27 mouse cellular contexts compared by ENCODE assay signal in the genomic region with DNA sequence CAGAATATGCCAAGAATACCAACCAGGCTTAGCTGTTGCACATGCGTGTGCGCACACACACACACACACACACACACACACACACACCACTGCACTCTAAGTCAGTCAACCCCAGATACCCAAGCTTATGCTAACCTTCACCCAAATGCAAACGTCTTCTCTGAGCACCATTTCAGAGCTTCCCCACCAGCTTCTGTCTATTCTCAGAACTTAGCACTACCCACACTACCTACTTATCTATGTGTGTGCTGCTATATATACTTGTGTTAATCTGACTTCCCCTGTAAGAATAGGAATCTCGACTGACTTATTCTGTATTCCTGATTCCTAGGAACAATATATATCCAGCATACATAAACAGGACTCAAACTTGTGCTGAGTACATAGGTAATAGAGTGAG. TPM values are rescaled to one million over a fixed set of nuclear protein-coding genes. Genes with fewer than 3 reads are reported as not detected.
"Had no signal": no experiment of that assay in that cellular context is flagged by ENCODE, and none has a peak within 500 bp of the region (broad histone marks: within the 10 kb centered on the region; RNA-seq: fewer than 3 reads in every experiment).

No protein-coding gene starts in this region.

- H3K4me1 ChIP-seq: limb, embryonic 10.5 days; limb, embryonic 12.5 days; liver, embryonic 13.5 days had no signal

- H3K36me3 ChIP-seq: heart, embryonic 10.5 days; heart, embryonic 12.5 days; hindbrain, embryonic 10.5 days; hindbrain, embryonic 12.5 days; intestine, embryonic 15.5 days; limb, embryonic 10.5 days; limb, embryonic 12.5 days; liver, embryonic 13.5 days had no signal

- H3K9me3 ChIP-seq: heart, embryonic 10.5 days; heart, embryonic 12.5 days; hindbrain, embryonic 10.5 days; hindbrain, embryonic 12.5 days; intestine, embryonic 15.5 days; limb, embryonic 10.5 days; limb, embryonic 12.5 days; liver, embryonic 13.5 days had no signal

- DNase-seq: gastrocnemius, adult 2 months; gastrocnemius, postnatal 10 days; gastrocnemius, postnatal 25 days; heart, adult 18-20 months; heart, postnatal 10 days; heart, postnatal 4 days; kidney, adult 18-20 months; kidney, adult 8-10 months; kidney, postnatal 10 days; kidney, postnatal 25 days; kidney, postnatal 4 days; liver; liver, embryonic 13.5 days had no signal

- H3K9ac ChIP-seq: heart, embryonic 12.5 days; hindbrain, embryonic 12.5 days; hindbrain, embryonic 14.5 days; intestine, embryonic 15.5 days; limb, embryonic 12.5 days; liver, embryonic 13.5 days had no signal

- ATAC-seq: hindbrain, embryonic 16.5 days; inflammation-experienced regulatory T-cells, adult 6 months; intestine, embryonic 15.5 days; intestine, postnatal 0 days had no signal

- H3K4me3 ChIP-seq: gastrocnemius, adult 2 months; heart, embryonic 10.5 days; heart, embryonic 12.5 days; hindbrain, embryonic 10.5 days; hindbrain, embryonic 12.5 days; intestine, embryonic 15.5 days; layer of hippocampus, adult 2 months; limb, embryonic 10.5 days; limb, embryonic 12.5 days; liver, embryonic 13.5 days had no signal

- H3K27ac ChIP-seq: gastrocnemius, adult 2 months; heart, embryonic 10.5 days; hindbrain, embryonic 10.5 days; hindbrain, embryonic 12.5 days; hindbrain, embryonic 14.5 days; intestine, embryonic 15.5 days; layer of hippocampus, adult 2 months; limb, embryonic 10.5 days; limb, embryonic 12.5 days; liver, embryonic 13.5 days had no signal

- H3K4me2 ChIP-seq: heart, embryonic 12.5 days; hindbrain, embryonic 12.5 days; hindbrain, embryonic 14.5 days; intestine, embryonic 15.5 days; limb, embryonic 12.5 days; liver, embryonic 11.5 days; liver, embryonic 13.5 days had no signal

- H3K27me3 ChIP-seq: heart, embryonic 12.5 days; hindbrain, embryonic 12.5 days; intestine, embryonic 15.5 days; limb, embryonic 12.5 days; liver, embryonic 13.5 days had no signal

RNA-seq across cellular contexts. Expression of a gene that starts 30.0 kb away (rescaled TPM):
- total RNA-seq: granulocyte monocyte progenitor cell, adult 5-6 weeks had no signal
- polyA plus RNA-seq: inflammation-experienced regulatory T-cells, adult 6 months had no signal
